Mouse (Mus musculus): ENCODE measurements around the gene Mcm3ap.

- TF ChIP-seq EP300 (IDR thresholded peaks at IDR 0.05; ENCODE audit: low read length), result no peak
- no peak for TF ChIP-seq POLR2AphosphoS2 (IDR thresholded peaks at IDR 0.05; ENCODE audit: low read depth, low read length)
These were observed 28.4 kb upstream of the Mcm3ap start, which contains the start of gene AC141477.1 for GRCm38 (mm10) chr10:76440281-76440680.
